Mouse (Mus musculus) neutrophil, adult 65 days (primary cell): Measurements from ENCODE around the gene Clec2i. TPM values are rescaled to one million over a fixed set of nuclear protein-coding genes. Genes with fewer than 3 reads are reported as not detected.

Experiments used
- total RNA-seq: library from RNA; stranded (reverse); gene quantifications from 2 replicates; pipeline ENCODE4 v1.2.4, GENCODE M21; 2023

Gene Clec2i
- total RNA-seq: 6.1 and 6.5 TPM in 2 replicates

DNA sequence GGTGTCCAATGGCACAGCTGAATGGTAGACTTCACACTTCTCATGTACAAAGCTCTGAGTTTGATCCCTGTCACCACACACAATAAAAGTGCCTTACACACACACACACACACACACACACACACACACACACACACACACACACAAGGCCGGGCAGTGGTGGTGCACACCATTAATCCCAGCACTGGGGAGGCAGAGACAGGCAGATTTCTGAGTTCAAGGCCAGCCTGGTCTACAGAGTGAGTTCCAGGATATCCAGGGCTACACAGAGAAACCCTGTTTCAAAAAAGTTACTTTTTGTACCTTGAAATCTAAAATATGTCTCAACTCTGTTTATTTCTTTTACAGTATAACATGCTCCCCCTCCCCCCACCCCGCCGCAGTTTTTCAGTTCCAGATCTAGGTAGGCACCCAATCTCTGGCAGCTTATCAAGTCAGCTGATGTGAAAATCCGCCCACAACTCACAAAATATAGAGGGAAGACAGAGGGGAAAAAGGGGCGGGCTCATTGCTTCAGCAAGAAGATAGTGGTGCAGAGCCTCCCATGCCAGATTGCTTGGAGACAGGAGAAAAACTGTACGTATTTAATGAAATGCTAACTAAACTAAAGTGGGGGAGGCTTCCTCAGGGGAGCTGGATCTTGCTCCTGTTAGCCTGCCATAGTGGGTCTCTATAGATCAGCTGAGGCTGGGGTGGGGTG, at the start of gene Clec2i:
Gene Clec2i, plus strand, starts transcription at position 498 of the 700 bp plus-strand sequence.

DNA sequence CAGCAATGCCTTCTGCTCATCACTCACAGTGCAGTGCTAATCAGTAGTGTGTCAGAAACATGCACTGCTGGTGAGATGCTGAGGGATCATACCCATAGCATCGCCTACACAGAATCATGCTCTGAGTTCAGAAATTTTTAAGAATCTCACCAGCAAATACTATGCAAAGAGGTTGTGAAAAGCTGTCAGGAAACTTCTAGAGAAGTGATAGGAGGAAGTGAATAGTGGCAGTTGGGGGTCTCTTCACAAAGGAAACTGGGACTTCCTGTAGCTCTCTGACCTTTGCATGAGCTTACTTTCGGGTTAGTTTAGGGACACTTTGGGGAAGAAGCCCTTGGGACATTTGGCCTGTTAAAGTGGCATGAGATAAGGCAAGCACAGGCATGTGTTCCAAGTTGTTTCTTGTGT, 3.6 kb downstream of the Clec2i start, which contains the start of gene BC035044:
Gene BC035044, minus strand, starts transcription at position 179 of the 408 bp plus-strand sequence.

DNA sequence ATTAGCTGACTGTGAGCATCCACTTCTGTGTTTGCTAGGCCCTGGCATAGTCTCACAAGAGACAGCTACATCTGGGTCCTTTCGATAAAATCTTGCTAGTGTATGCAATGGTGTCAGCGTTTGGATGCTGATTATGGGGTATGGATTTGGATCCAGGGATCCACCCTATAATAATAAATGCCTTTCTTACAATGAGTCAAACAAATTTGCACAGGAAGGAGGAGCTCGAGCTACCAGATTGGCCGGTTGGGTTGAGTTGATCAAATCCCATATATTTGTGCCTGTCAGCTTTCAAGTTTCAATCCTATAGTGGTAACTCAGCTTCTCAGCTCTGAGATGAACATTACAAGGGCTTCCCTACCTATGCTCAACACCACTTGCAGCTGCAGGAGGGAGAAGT, 46.7 kb downstream of the Clec2i start, which contains the start of gene Clec2g:
Gene Clec2g, plus strand, starts transcription at position 301 of the 400 bp plus-strand sequence.

Other genes starting within 250 kb of the Clec2i start
- gene Clec2h, start 225.2 kb upstream of the Clec2i start, total RNA-seq: not detected in 2 replicates
- gene Klrb1, start 164.5 kb upstream of the Clec2i start, total RNA-seq: not detected in 2 replicates
- 0.16 TPM in 1 of 2 replicates, not detected in the other for gene Klrb1c, start 98.4 kb upstream of the Clec2i start, total RNA-seq
- gene Gm44511, start 61.3 kb upstream of the Clec2i start, total RNA-seq: not detected in 2 replicates
- gene Klrb1b, start 61.3 kb upstream of the Clec2i start, total RNA-seq: not detected in 2 replicates
- 20.0 and 27.4 TPM in 2 replicates for gene BC035044, start 3.5 kb downstream of the Clec2i start, total RNA-seq
- 1.4 and 2.7 TPM in 2 replicates for gene Clec2g, start 46.8 kb downstream of the Clec2i start, total RNA-seq
- 10.7 and 13.9 TPM in 2 replicates for gene Klrb1f, start 158.3 kb downstream of the Clec2i start, total RNA-seq
- gene Clec2e, start 213.3 kb downstream of the Clec2i start, total RNA-seq: 0.18 TPM in 1 of 2 replicates, not detected in the other